ENCODE assay signal across 14 mouse cellular contexts in genomic region chr2:35720104-35720503, GRCm38 (mm10).
A peak's percentile ranks its signal among the peaks of the same experiment; 100 is the strongest.
DNase-seq lines count a peak whose midpoint lies in the region; ATAC-seq and TF ChIP-seq lines count a peak whose summit lies in the region.
"Had no signal": no experiment of that assay in that cellular context is flagged by ENCODE, and none has a peak within 500 bp of the region (broad histone marks: within the 10 kb centered on the region; RNA-seq: fewer than 3 reads in every experiment).

No protein-coding gene starts in this region.

- peak; percentile 54 to 63 for DNase-seq in frontal cortex, postnatal 36 days (ENCODE audit: low spot score in 2 of 2)
- no peak for DNase-seq in frontal cortex, postnatal 10 days (ENCODE audit: low spot score in 2 of 2)
- peak; percentile 33 to 64 for DNase-seq in adrenal gland, postnatal 4 days (ENCODE audit: low spot score in 2 of 2)
- DNase-seq in gastrocnemius, postnatal 10 days = peak; percentile 70
- no peak for DNase-seq in embryo, embryonic 10.5 days (ENCODE audit: low spot score)
- DNase-seq: B cell, adult 2 months; kidney, postnatal 14 days; thymus, adult 18-20 months had no signal

- H3K27me3 ChIP-seq in E14TG2a.4 (ENCODE audit: insufficient read depth, low read length) = no peaks in the 10 kb centered on the region
- H3K27me3 ChIP-seq in kidney, embryonic 14.5 days (ENCODE audit: control insufficient read depth, insufficient read depth, low read length) = no peaks in the 10 kb centered on the region
- H3K27me3 ChIP-seq in kidney, embryonic 15.5 days = no peaks in the 10 kb centered on the region
- H3K27me3 ChIP-seq: limb, embryonic 15.5 days had no signal

- 90% methylated on average over 12 of the region's 12 CpGs for WGBS in kidney, embryonic 14.5 days
- 90% methylated on average over 12 of the region's 12 CpGs for WGBS in kidney, embryonic 15.5 days

- no peak overlapping the region for H3K4me2 ChIP-seq in kidney, embryonic 14.5 days (replicated peaks; ENCODE audit: low read depth, low read length)
- H3K4me2 ChIP-seq in kidney, embryonic 15.5 days = no peak overlapping the region
- H3K4me2 ChIP-seq: limb, embryonic 15.5 days had no signal

- H3K36me3 ChIP-seq in E14TG2a.4 (ENCODE audit: insufficient read depth, low read length) = peaks cover 99% of the 10 kb centered on the region
- H3K36me3 ChIP-seq in kidney, embryonic 14.5 days (ENCODE audit: control insufficient read depth, insufficient read depth, low read length) = peaks cover 90% of the 10 kb centered on the region
- H3K36me3 ChIP-seq in kidney, embryonic 15.5 days = peaks cover 95% of the 10 kb centered on the region

- H3K9me3 ChIP-seq in E14TG2a.4 (ENCODE audit: low read length) = no peaks in the 10 kb centered on the region
- no peaks in the 10 kb centered on the region for H3K9me3 ChIP-seq in kidney, embryonic 14.5 days (ENCODE audit: control insufficient read depth, low read length)
- no peaks in the 10 kb centered on the region for H3K9me3 ChIP-seq in kidney, embryonic 15.5 days (replicated peaks)
- H3K9me3 ChIP-seq: forebrain, embryonic 10.5 days; limb, embryonic 15.5 days; megakaryocyte, embryonic 14.5 days had no signal

- no peak for TF ChIP-seq CTCF in E14TG2a.4 (conservative IDR thresholded peaks at IDR 0.05; ENCODE audit: low read length)

- no peak for ATAC-seq in kidney, embryonic 14.5 days (ENCODE audit: low FRiP score, low TSS enrichment)
- ATAC-seq in kidney, embryonic 15.5 days (replicated peaks; ENCODE audit: low FRiP score) = no peak

- no peak overlapping the region for H3K27ac ChIP-seq in kidney, embryonic 14.5 days (ENCODE audit: low read depth, low read length)
- H3K27ac ChIP-seq in kidney, embryonic 15.5 days = no peak overlapping the region
- H3K27ac ChIP-seq: forebrain, embryonic 10.5 days; limb, embryonic 15.5 days had no signal

- peak overlapping the region; percentile 65 for H3K4me3 ChIP-seq in E14TG2a.4 (replicated peaks; ENCODE audit: low read length)
- no peak overlapping the region for H3K4me3 ChIP-seq in kidney, embryonic 14.5 days (ENCODE audit: low read length)
- no peak overlapping the region for H3K4me3 ChIP-seq in kidney, embryonic 15.5 days (replicated peaks)
- H3K4me3 ChIP-seq: forebrain, embryonic 10.5 days; limb, embryonic 15.5 days; megakaryocyte, embryonic 14.5 days had no signal

- no peak overlapping the region for H3K9ac ChIP-seq in kidney, embryonic 14.5 days (ENCODE audit: low read depth, low read length)
- no peak overlapping the region for H3K9ac ChIP-seq in kidney, embryonic 15.5 days
- H3K9ac ChIP-seq: limb, embryonic 15.5 days had no signal

- H3K4me1 ChIP-seq in E14TG2a.4 (replicated peaks; ENCODE audit: low read depth, low read length) = peaks cover 33% of the 10 kb centered on the region
- no peaks in the 10 kb centered on the region for H3K4me1 ChIP-seq in kidney, embryonic 14.5 days (ENCODE audit: control insufficient read depth, insufficient read depth, low read length)
- no peaks in the 10 kb centered on the region for H3K4me1 ChIP-seq in kidney, embryonic 15.5 days
- H3K4me1 ChIP-seq: forebrain, embryonic 10.5 days had no signal

Comparison
In these comparisons a context has a peak if more than half of its experiments do, and no peak if none do; other contexts are left out.
1. DNase-seq: peak in frontal cortex, postnatal 36 days (2 of 2), adrenal gland, postnatal 4 days (2 of 2) and gastrocnemius, postnatal 10 days (single experiment); none in frontal cortex, postnatal 10 days (0 of 2) and embryo, embryonic 10.5 days (single experiment).